Mouse (Mus musculus) frontal cortex, postnatal 14 days (tissue): Measurements from ENCODE around the gene Prkg1.

ENCODE experiments used
- DNase-seq, 2 experiments: peaks; one replicate each; pipeline ENCODE4 v3.0.0; 2022; ENCODE audit warnings: low spot score in 2 of 2

Gene Prkg1

DNA sequence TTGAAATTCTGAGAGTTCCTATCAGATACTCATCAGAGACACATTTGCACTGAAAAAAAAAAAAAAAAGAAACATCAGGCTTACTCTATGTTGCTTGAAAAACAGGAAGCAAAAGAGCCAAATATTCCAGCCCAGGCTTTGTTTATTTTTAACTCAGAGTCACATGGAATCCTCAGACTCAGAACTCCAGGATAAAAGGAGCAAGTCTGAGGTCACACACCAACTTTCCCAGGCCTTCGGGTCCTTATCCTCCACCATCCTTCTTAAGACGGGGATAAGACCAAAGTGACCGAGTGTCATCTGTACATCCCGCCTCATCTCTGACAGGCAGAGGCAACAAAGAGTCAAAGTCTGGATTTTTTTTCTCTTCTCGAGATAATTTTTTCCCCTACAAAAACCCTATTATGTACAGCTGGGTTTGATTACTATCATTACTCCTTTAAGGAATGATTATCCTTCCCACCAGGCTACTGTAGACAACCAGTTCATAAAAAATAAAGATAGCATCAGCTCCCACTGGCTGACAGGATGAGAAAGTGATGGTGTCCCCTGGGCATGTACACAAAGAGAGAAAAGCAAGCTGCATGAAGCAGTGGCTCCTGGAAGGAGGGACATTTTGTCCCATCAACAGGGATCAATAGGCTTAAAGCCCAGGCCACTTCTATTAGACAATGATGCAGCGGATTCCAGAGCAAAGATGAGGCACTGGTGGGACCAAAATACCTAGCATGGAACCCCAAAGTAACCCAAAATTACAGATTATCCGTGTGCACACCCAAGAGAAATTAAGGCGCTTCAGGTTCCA is 21.4 kb downstream of the Prkg1 start:
- no peak for DNase-seq

DNA sequence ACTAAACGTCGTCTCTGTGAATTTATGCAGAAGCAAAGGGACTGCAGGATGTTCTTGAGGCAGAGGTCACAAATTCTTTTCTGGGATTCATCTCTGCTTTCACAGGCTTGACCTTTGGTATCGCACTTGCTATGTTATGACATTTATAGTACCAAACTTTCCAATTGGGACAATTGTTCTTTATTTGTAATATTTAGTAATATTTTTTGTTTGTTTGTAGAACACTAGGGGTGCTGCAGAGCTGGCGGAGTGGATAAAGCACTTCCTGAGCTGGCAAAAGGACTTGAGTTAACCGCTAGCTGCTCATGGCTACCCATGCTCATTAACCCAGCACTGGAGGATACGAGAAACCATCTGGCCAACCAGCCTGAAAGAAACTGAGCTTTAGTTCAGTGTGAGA is 49.9 kb downstream of the Prkg1 start:
- no peak for DNase-seq

GRCm38 (mm10) chr19:31714418-31714817 is 50.4 kb downstream of the Prkg1 start:
- DNase-seq = no peak

GRCm38 (mm10) chr19:31713321-31713720 is 51.5 kb downstream of the Prkg1 start:
- no peak for DNase-seq

DNA sequence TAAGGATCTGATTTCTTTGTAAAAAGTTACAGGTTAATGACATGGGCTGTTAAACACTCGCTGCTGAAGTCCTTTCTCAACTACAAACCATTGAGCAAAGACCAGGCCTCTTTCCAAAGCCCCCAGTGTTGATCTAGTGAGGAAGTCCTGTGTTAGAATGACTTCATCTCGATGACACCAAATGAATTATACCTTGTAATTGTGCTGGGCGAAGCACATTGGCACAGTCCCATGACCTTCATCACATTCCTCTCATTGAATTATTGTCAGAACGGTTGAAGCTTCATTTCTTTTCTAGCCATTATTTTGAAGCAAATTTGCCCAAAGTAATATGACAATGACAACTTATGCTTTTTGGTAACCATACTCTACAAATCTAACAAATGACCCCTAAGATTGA is 54.5 kb downstream of the Prkg1 start:
- no peak for DNase-seq

GRCm38 (mm10) chr19:31703991-31704390 is 60.8 kb downstream of the Prkg1 start:
- DNase-seq = no peak

GRCm38 (mm10) chr19:31698916-31699315 is 65.9 kb downstream of the Prkg1 start:
- no peak for DNase-seq

DNA sequence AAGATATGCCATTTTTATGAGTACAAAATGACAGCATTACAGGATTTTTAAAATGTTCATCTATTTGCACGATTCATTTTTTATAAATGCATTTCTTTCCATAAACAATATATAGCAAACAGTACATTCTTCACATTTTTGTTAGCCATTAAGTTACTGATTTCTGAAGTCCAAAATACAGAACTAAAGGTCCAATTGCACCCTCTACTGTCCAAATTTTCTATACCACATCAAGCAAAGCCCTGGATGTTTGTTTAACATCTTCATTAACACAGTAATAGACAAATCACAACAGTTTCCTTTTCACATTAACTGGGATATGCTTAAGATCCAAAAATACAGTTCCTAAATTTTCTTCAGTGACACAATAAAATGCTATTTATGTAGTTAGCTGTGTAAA is 84.0 kb downstream of the Prkg1 start:
- no peak for DNase-seq

GRCm38 (mm10) chr19:31678324-31678723 is 86.5 kb downstream of the Prkg1 start:
- no peak for DNase-seq

GRCm38 (mm10) chr19:31671726-31672125 is 93.1 kb downstream of the Prkg1 start:
- DNase-seq = no peak

DNA sequence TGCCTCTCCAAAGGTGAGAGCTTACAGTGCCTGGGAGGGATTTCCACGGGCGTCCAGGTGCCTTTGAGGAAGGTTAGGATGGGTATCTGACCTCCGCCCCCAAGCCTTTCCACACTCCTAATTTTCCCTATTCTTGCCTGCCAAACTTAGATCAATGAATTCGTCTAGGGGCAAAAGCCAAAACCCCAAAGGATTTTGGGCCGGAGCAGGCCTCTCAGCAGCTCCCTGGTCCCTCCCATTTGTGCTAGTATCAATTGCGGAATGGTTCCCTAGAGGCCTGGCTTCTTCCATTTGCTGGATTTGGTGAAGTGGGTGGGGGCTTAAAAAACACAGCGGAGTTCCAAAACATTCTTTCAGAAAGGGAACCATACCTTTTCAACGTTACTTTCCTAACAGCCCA is 99.8 kb downstream of the Prkg1 start:
- DNase-seq = no peak

GRCm38 (mm10) chr19:31664159-31664991 is 100.5 kb downstream of the Prkg1 start:
- DNase-seq = peak; percentile 35 to 63

DNA sequence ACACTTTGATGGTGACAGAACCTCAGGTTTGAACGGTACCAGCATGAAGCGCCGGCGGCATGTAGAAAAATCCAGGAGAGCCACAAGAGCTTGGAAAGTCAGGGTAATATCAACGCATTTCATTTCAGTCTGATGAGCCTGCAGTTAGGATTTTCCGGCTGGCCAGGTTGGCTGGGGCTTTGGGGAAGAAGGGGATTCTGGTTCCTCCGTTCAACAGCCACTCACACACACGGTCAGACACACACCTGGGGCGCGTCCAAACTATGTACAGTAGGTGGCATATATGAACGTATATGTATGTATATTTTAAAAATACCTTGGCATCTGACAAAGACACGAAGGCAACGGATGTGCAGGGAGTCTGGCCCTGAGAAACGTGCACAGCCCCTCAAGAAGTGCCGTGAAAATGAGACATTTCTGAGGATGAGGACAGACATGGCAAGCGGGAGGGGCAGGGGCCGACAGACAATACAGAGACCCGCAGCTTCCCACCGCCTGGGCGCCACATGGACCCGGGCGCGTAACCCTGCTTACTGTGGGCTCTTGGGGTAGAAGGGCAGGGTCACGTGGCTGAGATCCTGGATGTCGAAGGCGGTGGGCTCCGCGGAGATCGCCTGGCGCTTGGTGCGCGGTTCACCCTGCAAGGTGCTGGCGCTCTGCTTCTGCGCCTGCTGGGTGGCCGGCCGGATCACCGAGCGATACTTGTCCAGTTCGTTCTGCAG is 101.2 kb downstream of the Prkg1 start:
- peak in 1 of 2 experiments; percentile 36 for DNase-seq

DNA sequence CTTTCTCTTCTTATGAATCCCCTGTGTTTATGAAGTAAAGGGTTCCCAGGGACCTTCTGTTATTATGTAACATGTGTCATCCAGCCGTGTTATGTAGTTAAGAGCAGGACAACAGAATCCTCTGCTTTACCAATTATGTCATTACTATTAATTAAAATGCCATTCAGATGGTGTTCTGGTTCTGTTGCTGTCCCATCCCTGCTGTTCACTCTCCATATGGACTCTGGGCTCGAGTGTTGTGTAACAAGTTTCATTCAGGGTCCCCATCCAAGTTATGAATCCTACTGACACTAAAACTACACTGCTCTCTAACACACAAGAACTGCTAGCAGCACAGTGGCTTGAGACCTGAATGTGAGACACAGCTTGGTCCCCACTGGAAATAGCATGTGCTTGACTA is 102.0 kb downstream of the Prkg1 start:
- DNase-seq = no peak

GRCm38 (mm10) chr19:31658751-31659397 is 106.0 kb downstream of the Prkg1 start:
- no peak for DNase-seq

- no peak for DNase-seq
Measured at GRCm38 (mm10) chr19:31656256-31656655, 108.6 kb downstream of the Prkg1 start.

DNA sequence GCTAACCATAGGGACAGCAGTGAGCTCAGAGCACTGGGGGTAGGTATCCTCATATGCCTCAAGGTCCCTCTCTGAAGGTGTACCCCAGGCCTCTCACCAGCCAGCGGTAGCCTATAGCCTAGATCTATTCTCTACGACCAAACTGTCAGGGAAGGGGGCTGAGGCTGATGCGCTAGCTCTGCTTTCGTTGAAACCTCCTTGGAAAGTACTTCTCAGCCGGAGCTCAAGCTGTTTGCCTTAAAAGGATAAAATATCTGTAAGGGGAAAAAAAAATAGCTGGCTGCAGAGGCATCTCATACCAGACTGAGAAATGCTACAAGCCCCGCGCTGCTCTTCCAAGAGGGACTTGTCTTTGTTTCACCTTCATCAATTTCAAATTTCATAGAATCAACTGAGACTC is 109.0 kb downstream of the Prkg1 start:
- DNase-seq = no peak

- no peak for DNase-seq
Measured at GRCm38 (mm10) chr19:31654022-31654421, 110.8 kb downstream of the Prkg1 start.

DNA sequence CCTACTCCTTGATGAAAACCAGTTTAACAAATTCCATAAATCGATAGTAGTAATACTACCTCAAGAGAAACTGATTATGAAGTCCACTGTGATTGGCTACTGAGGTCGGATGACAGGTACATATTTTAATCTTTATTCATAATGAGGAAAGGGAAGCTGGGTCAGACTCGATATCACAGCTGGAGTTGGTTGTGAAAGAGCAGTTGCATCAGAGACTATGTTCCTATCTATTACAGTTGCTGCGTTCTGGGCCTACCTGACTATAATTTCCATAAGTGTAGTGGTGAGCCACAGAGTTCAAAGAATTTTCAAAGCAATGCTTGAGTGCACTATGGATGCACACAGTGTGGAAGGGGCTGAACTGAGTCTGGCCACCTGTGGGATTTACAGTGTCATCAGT is 114.4 kb downstream of the Prkg1 start:
- no peak for DNase-seq

- no peak for DNase-seq
Measured at GRCm38 (mm10) chr19:31647492-31647891, 117.3 kb downstream of the Prkg1 start.

DNA sequence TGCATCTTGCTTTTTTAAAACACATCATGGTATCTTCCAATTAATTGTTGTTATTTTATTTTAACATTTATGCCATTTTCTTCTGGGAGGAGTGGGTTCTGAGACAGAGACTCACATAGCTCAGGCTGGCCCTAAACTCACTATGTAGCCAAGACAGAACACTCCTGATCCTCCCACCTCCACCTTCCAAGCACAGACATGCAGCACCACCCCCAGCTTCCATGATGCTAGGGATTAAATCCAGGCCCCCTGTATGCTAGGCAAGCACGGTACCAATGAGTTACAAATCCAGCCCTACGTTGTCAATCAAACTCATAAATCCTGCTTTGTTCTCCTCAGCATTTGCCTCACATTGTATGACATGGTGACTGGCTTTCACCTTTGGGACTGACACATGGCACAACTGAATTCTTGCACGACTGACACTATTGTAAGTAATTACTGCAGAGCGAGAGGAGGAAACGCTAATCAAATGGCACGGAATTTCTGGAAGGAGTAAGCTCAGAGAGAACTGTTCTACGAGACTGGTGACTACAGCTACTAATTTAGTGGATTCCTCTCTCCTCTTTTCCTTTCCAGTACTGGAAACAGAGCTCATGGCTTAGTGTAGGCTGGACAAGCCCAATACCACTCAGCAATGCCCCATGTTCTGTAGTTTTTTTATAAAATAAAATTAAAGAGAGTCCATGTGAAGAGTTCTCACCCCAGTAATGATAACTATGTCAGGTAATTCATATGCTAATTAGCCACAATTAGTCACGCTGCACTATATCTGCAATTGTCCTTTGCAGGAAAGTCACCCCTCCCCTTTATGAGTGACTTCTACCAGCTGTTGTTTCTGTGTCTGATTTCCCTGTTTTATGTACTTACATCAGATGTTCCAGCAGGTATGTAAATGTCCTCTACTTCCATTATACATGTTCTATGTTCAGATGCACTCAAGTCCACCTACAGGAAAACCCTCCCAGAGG is 133.6 kb downstream of the Prkg1 start:
- DNase-seq = no peak
